Mouse (Mus musculus) kidney, adult 9 months (tissue): ENCODE data around the gene Zhx3.

Experiments
- DNase-seq: peaks from one replicate; pipeline ENCODE4 v3.0.0; 2022

Gene Zhx3

DNA sequence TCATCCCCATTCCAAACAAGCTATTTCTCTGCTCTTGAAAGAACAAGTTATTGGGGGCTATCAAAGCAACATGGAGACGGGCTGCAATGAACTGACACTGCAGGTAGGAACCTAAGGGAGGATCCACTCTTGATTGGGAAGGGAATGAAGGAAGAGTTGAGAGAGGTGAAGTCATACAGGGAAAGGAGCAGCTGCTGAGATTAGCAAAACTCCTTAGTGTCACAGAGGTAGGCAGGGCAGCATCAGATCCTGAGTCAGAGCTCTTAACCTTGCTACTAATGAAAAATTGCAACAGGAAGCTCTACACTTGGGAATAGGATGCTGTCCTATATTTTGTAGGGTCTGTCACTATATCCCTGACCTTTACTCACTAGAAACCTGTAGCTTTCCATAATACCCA, 71.8 kb downstream of the Zhx3 start:
- no peak for DNase-seq

DNA sequence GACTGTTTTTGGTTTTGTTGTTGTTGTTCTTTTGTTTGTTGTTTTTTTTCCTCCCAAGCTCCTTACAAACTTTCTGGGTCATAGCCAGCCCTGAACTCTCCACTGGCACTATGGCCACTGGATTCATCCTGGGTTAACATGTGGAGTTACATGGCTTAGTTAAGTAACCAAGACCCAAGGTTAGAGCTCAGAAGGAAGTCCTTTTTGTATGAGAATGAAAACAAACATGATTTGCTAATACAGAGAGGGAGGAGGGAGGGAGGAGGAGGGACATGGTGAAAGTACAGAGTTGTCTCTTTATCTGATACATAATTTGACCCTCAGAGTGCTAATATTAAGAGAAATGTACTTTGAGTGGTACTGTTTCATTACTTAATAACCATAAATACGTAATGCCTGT, 74.6 kb downstream of the Zhx3 start:
- DNase-seq = peak; percentile 55

DNA sequence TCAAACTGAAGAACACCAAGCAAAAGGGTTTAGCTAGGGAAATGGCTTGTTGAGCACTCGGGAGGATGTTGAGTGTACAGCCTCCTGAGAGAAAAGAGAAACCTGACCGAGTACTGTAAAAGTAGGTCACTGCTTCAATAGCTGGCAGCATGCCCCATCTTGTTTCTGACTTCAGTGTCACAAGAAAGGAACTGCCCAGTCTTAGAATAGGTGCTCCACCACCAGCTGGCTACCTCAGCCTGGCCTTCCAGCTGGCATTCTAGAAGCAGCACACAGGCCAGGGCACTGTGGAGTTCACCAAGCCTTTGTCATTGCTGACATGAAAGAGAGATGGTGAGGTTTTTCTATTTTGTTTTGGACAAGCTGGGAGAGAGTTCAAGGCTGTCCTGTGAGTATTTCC, 75.8 kb downstream of the Zhx3 start:
- DNase-seq = peak; percentile 89

DNA sequence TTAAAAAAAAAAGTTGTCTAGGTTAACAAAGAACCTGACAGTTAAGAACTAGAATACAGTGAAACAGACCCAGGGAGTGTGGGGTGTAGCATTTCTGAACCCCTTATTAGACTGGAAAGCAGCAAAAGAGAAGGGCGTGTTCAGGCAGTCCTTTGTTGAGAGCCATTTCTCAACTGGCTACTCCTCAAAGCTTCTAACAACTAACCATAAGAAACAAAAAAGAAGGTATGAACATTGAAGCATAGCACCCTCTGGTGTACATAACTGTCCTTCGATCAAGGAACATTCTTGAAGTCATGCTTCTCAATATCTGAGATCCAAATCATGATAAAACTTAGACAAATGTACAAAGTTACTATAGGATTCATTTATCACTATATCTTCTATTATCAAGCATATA, 79.7 kb downstream of the Zhx3 start:
- peak; percentile 49 for DNase-seq

DNA sequence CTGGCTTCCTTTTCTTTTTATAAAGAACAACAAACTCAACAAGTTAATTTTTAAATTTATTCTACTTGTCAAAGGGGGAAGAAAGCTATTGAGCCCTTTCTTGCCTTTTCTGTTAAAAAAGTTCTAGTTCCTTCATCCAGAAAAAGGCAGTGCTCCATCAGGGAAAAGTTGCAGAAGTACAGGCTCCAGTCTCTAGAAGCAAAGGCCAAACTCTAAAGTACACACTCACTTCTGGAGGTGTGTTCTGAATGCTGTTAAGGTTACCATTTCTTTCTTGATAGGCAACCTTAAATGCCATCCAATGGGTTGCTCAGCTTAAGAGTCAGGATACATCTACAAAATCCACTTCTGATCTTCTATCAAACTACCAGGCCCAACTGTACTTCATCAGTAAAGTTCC, 83.1 kb downstream of the Zhx3 start:
- peak; percentile 73 for DNase-seq

DNA sequence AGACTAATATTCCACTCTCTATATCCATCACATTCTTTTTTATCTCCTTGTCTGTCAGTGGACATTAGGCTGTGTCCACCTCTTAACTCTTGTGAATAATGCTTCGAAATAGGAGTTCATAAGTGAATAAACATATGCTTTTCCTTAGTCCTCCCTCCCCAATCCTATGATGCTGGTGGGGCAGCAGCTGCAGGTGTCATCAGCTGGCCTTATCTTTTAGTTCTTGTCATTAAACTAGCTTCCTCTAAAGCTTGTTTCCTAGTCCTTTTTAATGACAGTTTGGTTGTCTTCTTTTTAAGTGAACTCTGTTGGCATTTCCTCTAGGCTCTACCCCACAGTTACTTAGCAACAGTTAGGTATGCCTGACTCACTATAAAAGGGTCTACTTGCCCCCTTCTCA, 83.8 kb downstream of the Zhx3 start:
- no peak for DNase-seq

DNA sequence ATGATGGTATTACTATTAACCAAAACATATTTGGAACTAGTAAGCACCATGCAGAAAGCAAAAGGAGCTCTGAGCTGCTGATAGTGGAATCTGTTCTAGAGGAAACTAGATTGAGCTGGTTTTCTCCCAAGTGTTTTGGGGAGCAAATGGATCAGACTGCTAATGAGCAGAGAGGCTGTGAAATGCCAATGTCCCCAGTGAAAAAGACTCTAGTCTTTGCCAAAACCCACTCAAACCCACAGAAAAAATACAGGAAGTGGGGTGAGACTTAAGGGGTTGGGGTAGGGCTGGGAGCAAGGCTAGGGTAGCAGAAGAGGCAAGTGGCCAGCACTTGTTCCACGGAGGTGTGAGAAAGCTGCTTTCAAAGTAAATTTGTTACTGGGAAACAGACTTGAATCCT, 86.5 kb downstream of the Zhx3 start:
- DNase-seq = no peak

DNA sequence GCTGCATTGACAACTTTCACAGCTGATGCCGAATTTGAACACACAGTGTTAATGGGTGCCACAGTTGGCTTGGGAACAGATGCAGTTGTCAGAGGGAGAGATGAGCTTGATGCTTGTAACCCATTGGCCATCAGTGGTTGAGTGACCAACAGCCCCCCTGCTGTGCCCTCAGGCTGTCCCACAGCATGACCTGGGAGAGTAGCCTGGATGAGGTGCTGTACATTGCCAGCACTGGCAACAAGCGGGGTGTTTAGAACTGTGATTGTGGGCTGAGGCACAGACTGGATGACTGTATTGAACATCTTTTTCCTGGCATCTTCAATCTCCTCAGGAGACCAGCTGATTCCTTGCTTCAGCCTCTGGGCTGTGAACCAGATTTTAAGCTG, 92.0 kb downstream of the Zhx3 start:
- DNase-seq = no peak

DNA sequence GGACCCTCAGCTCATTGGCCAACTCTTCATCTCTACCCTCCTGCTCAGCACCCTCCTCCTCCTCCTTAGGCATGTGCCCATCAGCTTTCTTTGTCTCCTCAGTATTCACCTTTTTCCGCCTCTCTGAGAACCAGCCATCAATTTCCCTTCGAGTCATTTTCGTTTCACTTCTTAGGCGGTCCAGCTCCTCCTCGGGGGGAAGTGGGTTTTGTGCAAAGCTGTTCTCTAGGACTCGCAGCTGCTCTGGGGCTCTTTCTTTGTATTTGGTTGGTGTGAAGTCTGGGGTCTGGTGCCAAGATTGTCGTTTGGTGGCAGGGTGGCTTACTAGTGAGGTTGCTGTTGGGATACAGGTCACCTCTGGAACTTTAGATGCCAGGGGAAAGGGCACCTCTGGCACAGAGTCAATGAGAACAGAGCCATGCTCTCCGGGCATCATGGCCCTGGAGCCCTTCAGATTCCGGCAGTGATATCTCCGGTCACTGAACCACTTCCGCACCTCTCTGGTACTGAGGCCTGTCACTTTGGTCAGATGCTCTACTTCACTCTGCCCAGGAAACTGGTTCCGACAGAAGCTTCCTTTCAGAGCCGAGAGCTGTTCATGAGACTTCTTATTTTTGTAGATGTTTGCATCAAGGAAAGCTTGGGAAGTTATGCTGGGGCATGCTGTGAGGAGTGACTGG, 92.5 kb downstream of the Zhx3 start:
- no peak for DNase-seq

DNA sequence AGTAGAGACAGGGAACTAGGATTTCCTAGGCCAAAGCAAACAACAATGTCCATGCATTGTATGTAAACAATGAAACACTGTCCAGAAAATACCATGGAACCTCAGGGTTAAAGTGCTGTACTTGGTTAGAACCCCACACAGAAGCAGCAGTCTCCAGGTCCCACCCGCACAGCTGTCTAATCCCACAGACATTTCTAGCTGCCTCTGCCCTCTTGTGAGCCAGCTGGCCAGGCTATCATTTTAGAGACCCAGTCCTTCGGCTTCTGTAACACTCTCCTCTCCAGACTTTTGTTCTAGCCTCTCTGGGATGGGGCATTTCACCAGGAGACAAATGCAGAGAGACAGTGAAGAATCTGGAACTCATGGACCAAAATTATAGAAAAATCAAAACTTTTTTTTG, 94.8 kb downstream of the Zhx3 start:
- no peak for DNase-seq

DNA sequence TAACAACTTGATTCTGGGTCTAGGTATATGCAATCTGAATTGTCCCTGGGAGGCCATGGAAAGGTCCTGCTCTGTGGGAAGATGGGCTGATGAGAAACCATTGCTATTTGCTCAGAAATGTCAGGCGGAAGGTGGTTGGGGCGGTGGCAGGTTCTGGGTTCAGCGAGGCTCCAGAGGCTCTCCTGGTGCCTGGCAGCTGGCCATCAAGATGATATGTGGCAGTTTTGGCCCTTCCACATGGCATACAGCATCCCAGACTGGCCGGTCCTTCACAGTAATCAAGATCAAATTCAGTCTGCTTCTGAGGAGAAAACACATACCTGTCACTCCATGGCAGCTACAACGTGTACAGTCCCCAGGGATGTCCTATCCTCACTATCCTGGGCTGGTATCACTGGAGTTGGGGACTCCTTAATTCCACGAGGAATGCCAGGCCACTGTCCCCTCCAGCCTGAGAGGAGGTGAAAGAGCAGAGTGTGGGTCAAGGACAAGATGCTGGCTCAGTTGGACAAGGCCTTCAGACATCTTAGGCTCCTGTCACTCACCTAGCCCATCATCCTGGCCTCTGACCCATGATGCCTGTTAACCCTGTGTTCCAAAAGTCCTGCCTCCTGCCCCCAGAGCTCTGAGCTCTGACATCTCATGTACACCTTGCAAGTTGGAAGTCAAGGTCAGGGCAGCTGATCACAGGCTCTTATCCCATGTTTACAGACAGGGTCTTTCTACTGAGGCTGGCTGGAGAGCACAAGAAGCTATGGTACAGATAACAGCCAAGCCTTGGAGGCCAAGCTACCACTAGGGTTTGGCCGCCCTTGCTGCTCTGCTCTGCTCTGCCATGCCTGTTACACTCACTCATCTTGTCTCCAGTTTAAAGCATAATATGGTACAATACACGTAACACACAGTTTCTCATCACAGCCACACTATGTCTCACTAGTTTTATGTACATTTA, 101.2 kb downstream of the Zhx3 start:
- no peak for DNase-seq

DNA sequence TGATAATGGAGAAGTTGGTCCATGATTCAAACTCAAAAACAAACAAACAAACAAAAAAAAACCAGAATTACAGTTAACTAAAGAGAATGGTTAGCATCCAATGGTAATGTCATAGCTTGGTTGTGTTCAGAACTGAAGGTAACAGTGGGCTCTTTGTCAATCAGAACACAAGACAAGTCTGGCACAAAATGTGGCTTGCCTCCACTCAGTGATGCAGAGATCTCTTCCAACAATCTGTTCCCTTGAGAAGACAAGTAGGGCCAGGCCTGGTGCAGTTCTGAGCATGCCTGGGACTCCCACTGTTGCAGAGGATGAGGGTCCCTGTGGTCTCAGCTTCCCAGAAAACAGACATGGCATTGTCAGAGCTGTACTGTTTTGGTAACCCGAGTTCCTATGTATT, 101.9 kb downstream of the Zhx3 start:
- DNase-seq = no peak

DNA sequence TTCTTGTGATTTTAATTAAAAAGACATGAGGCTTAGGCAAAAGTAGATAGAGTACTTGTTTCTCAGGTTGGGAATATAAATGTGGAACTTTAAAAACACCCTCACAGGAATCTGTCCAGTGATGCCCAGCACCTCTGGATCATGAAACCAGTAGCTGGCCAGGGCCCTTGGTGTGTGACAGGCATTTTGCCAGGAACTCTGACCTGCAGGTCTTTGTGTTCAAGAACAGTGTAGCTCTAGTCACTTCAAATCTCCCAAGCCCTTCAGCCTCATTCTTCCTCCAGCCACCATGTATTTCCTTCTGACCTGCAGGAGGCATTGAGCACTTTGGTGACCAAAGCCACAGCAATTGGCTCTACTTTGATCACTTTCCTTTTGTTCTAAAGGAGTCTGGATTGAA, 102.4 kb downstream of the Zhx3 start:
- no peak for DNase-seq

DNA sequence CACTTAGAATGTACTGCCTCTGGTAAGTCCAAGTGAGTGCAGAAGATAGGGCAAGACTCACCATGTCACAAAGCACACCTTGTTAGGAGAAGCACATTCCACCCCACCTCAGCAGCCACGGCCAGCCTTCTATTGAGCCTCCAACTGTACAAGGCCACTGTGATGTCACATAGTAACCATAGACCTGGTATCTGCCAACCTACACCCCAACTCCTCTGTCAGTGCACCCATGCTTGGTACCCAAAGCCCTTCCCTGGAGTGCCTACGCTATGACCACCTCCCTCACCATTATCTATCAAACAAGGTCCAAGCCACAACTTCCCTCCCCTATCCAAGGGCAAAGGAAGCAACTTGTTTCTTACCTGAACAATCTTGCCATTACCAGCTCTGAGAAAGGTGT, 103.8 kb downstream of the Zhx3 start:
- no peak for DNase-seq

DNA sequence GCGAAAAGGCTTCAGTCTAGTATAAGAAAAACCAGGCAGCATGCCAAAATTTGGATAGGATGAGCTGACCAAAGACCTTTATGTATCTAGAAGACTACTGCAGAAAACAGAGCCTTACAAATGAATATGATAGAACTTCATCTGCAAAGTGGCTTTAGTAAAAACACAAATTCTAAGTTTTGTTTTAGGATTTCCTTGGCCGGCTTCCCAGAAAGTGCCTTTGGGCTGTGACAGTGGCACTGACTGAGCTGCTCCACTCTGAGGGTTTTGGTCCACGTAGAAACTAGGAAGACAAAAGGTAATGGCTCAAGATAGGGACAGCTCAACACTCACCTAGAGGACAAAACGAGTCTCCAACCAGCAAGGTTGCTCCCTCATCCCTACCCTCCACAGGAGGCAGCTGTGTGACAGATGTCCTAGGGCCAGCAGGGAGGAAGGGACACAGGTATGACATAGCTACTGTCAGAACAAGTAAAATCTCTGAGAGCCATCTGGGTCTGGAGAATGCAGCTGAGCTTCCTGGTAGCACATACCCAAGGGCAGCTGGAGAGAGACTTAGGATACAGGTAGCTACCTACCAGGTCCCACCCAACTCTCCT, 104.6 kb downstream of the Zhx3 start:
- no peak for DNase-seq

DNA sequence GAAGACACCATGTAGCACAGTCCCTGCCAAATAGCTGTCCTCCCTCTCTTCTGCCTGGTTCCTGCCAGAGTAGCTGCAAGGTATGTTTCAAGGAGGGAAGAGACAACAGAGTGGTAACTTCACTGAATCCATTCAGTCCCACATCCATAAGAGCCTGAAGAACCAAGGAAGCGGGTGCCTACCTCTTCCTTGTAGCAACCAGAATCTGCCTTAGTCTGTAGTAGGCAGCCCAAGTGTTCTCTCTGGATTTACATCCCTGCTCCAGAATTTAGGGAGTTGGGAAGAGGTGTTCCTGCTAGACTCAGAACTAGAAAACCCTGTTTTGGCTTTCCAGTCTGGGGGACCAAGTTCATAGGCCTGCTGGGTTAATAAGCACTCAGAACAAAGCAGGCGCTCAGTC, 105.6 kb downstream of the Zhx3 start:
- DNase-seq = peak; percentile 41

DNA sequence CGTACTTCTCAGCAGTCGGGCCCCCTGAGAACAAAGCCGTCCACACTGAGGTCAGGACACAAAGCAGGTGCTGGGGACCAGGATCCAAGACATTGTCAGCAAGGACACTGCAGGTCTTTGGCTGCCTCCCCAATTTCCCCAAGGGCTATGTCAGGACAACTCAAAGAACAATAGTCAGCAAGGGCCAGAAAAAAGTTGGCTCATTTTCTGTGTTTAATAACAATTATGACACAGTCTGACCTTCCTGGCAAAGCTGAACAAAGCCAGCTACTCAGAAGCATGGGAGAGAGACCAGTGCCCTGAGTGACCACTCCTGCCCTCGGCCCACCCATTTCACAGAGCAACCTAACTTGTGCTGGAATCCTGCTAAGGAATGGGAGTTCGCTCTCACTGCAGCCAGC, 106.4 kb downstream of the Zhx3 start:
- DNase-seq = peak; percentile 72

DNA sequence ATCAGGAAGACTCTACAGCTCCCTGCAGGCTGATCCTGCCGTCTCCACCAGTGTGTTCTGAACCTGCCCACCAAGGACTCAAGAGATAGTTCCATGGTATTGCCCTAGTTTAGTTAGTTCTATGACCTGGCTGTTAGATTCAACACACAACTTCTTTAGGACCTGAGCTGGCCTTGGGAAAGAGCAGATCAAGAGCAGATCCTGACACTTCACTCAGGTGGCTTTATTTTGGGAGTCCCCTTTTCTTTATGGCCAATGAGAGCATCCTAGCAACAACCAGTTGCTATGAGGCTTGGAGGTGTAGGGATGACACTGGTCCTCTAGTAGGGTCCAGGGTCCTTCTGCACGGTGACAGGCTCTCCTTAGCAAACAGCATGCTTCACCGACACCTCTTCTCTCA, 107.7 kb downstream of the Zhx3 start:
- no peak for DNase-seq

DNA sequence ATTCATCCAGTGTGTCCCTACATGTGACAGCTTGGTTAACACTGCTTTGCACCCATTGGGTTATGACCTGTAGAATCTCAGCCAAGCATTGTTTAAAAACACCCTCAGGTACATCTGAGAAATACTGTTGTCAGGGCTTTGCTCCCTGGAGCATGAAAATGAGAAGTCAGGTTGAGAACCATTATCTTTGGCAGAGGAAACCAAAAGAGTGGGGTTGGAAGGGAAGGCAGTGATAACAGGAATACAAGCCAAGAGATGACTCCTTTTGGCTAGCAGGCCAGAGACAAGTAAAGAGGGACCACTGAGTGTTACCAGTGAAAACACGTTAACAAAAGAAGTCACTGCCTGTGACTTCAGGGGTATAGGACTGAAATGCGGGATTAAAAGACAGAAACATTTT, 108.4 kb downstream of the Zhx3 start:
- no peak for DNase-seq

DNA sequence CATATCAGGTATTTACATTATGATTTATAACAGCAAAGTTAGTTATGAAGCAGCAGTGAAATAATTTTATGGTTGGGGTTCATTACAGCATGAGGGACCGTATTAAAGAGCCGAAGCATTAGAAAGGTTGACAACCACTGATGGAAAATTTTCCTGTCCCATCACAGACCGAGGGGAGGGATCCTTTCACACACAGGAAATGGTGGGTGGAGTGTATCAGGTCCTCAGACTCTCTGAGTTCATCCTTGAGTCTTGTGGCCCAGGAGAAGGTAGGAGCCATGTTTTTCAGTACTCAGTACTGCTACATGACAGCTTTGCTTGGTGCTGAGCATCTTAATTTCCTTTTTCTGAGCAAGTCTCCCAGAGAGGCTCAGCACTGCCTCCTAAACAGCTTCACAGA, 109.0 kb downstream of the Zhx3 start:
- no peak for DNase-seq

DNA sequence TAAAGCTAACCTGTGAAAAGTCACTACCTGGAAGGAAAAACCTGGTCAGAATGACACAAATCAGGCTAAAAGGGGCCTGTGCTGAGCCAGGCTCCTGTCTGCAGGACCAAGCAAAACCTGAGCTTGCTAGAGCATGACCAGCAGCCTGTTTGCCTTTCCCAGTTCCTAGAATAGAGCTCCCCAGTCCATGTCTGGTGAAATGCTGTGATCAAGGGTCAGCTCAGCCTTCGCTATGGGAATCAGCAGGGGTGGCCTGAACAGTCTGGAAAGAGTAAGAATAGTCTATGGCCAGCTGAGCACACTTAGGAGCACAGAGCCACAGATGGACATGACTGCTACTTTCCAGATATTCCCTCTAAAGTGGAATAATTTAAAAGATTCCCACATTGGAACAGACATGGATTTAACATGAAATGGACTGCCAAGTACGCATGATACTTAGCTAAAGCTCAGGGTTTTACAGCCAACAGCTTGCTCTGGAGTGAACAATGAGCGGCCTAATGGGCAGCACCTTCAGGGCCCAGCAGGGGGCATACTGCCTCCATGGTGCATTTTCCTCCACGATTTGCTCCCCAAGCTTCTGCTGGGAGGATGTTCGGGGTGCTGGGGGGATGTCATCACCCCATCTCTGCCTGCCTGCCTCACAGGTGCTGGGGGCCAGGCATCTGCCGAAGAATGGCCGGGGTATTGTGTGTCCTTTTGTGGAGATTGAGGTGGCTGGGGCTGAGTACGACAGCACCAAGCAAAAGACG, 112.2 kb downstream of the Zhx3 start:
- peak; percentile 72 for DNase-seq

DNA sequence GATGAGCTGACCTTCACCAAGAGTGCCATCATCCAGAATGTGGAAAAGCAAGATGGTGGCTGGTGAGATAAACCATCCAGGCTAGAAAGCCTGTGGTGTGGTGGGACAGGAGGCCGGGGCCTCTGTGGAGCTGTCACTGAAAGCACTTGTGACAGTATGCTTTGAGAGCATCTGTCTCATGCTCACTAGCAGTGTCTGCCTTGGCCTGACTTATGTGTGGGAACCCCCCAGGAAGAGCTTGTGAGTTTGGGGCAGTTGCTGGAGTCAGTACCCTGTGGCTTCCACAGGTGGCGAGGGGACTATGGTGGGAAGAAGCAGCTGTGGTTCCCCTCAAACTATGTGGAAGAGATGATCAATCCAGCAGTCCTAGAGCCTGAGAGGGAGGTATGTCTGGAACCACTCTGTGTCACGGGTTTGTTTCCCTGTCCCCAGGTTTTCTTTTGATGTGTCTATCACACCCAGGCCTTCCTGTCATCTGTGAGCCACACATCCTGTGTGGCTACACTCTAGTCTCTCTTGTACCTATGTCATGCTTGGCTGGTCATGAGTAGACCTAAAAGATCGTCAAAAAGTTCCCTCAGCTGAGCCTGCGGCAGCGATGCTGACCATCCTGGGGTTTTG, 116.1 kb downstream of the Zhx3 start:
- DNase-seq = no peak

DNA sequence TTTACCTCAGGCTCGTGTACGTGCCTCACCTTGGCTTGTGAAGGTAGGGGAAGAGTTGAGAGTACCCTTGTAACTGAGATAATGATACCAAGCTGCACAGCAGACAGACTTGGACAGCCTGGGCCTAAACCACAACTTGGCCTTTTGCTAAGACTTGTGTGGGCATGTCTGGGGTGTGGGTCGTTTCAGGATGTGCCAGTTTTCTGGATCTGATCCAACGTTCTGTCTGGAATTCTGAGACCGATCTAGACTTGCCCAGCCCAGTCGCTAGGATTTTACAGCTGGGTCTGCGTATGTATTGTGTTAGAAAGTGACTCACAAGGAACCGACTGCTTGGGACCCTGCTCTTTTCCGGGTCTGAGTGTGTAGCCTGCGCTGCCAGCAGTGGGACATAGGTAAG, 125.7 kb downstream of the Zhx3 start:
- DNase-seq = no peak
